Mouse (Mus musculus): ENCODE measurements around the gene Sall4.
"Not testable (repeated sequence)": the region's sequence is repeated elsewhere in the genome, so short reads cannot be mapped to it uniquely, and the experiment has no call there.

Sall4 gene

GRCm38 (mm10) chr2:168744406-168744805 lies 23.3 kb downstream of the Sall4 start:
- DNase-seq (ENCODE audit: low read depth) = not testable (repeated sequence)

- peak; percentile 82 for DNase-seq (ENCODE audit: low read depth)
Measured at GRCm38 (mm10) chr2:168742649-168743048, 25.1 kb downstream of the Sall4 start.

GRCm38 (mm10) chr2:168742059-168742627 lies 25.6 kb downstream of the Sall4 start, which contains the start of gene Atp9a:
Gene Atp9a (minus strand): TSS chr2:168742409.
- DNase-seq (ENCODE audit: low read depth) = peak; percentile 75

GRCm38 (mm10) chr2:168741273-168742058 lies 26.3 kb downstream of the Sall4 start:
- peak; percentile 75 for DNase-seq (ENCODE audit: low read depth)

GRCm38 (mm10) chr2:168740496-168740895 lies 27.2 kb downstream of the Sall4 start:
- DNase-seq (ENCODE audit: low read depth) = no peak

- no peak for DNase-seq (ENCODE audit: low read depth)
Measured at GRCm38 (mm10) chr2:168738854-168739253, 28.9 kb downstream of the Sall4 start.

- no peak for DNase-seq (ENCODE audit: low read depth)
Measured at GRCm38 (mm10) chr2:168737878-168738277, 29.9 kb downstream of the Sall4 start.

- no peak for DNase-seq (ENCODE audit: low read depth)
Measured at GRCm38 (mm10) chr2:168734023-168734422, 33.7 kb downstream of the Sall4 start.

- DNase-seq (ENCODE audit: low read depth) = no peak
Measured at GRCm38 (mm10) chr2:168731258-168731657, 36.5 kb downstream of the Sall4 start.

GRCm38 (mm10) chr2:168729736-168730135 lies 38.0 kb downstream of the Sall4 start:
- no peak for DNase-seq (ENCODE audit: low read depth)

- no peak for DNase-seq (ENCODE audit: low read depth)
Measured at GRCm38 (mm10) chr2:168728045-168728444, 39.7 kb downstream of the Sall4 start.

- DNase-seq (ENCODE audit: low read depth) = no peak
Measured at GRCm38 (mm10) chr2:168726007-168726406, 41.7 kb downstream of the Sall4 start.

- DNase-seq (ENCODE audit: low read depth) = no peak
Measured at GRCm38 (mm10) chr2:168721313-168721712, 46.4 kb downstream of the Sall4 start.

- DNase-seq (ENCODE audit: low read depth) = no peak
Measured at GRCm38 (mm10) chr2:168719742-168720141, 48.0 kb downstream of the Sall4 start.

GRCm38 (mm10) chr2:168718735-168719134 lies 49.0 kb downstream of the Sall4 start:
- DNase-seq (ENCODE audit: low read depth) = no peak

GRCm38 (mm10) chr2:168718267-168718666 lies 49.5 kb downstream of the Sall4 start:
- no peak for DNase-seq (ENCODE audit: low read depth)

GRCm38 (mm10) chr2:168712199-168713176 lies 55.3 kb downstream of the Sall4 start:
- DNase-seq (ENCODE audit: low read depth) = no peak

GRCm38 (mm10) chr2:168710979-168711378 lies 56.8 kb downstream of the Sall4 start:
- DNase-seq (ENCODE audit: low read depth) = no peak

- no peak for DNase-seq (ENCODE audit: low read depth)
Measured at GRCm38 (mm10) chr2:168707766-168708165, 60.0 kb downstream of the Sall4 start.

GRCm38 (mm10) chr2:168702266-168702665 lies 65.5 kb downstream of the Sall4 start:
- DNase-seq (ENCODE audit: low read depth) = no peak

All from induced T-regulatory cell, adult 2 months (primary cell).